Mouse (Mus musculus): Measurements from ENCODE around the gene Rgs2. TPM values are rescaled to one million over a fixed set of nuclear protein-coding genes. Genes with fewer than 3 reads are reported as not detected.

Gene Rgs2
- total RNA-seq, 1 experiment from 2014 or later = 123 TPM

DNA sequence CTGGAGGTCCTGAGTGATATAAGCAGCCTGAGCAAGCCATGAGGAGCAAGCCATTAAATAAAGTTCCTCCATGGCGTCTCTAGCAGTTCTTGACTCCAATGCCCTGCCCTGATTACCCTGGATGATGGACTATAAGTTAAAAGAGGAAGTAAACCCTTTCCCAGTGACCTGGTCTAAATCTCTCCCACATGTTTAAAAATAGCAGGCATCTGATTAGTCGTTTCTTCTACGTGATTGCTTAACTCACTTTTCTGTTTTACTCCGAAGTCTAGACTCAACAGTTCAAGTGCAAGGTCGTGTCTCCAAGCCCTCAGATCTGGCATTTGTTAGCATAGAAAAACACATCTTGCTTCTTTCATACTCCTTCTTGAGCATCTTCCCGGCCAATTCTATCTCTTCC, 15.2 kb downstream of the Rgs2 start:
- ATAC-seq (replicated peaks; ENCODE audit: low read depth, poor library complexity, severe bottlenecking) = peak; percentile 78

DNA sequence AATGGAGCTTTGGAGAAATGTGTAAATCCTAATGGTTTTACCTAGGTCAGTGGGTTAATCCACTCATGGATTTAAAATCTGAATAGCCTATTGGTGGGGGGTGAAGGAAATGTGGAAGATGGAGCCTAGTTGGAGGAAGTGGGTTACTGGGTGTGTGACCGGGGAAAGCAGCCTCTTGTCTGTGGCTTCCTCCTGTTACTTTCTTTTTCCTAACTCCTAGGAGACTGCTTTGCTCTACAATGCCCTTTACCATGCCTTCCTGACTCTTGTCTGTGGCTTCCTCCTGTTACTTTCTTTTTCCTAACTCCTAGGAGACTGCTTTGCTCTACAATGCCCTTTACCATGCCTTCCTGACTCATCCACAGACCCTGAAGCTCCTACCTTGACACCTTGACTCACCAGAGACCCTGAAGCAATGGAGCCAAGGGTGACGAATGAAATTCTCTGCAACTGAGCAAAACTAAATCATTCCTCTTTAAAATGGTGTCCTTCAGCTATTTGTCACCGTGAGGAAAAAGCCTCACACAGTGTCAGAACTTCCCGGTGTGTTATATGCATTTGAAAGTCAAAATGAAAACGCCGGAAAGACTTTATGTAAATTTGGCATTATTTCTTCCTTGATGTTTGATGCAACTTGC, 18.9 kb downstream of the Rgs2 start:
- peak; percentile 72 for ATAC-seq (replicated peaks; ENCODE audit: low read depth, poor library complexity, severe bottlenecking)

DNA sequence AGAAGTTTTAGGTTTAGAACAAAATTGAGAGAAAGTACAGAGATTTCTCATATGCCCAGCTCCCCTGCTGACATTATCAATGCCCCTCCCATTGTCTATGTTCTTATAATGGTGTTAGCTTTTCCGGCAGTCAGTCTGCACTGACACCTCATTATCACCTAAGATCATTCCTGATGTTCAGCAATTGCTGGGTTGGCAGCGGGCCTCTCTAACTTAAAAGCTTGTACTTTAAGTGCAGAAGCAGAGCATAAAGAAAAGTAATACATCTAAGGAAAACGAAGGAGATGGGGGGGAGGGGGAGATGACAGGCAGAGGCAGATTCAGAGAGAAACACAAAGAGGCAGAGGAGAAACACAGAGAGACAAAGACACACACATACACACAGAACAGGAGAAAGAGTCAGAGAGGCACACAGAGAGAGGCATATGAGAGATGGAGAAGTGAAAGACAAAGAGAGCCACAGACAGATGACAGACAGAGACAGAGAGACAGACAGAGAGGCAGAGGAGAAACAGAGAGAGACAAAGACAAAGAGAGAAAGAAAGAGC, 21.1 kb downstream of the Rgs2 start:
- ATAC-seq (replicated peaks; ENCODE audit: low read depth, poor library complexity, severe bottlenecking) = no peak

DNA sequence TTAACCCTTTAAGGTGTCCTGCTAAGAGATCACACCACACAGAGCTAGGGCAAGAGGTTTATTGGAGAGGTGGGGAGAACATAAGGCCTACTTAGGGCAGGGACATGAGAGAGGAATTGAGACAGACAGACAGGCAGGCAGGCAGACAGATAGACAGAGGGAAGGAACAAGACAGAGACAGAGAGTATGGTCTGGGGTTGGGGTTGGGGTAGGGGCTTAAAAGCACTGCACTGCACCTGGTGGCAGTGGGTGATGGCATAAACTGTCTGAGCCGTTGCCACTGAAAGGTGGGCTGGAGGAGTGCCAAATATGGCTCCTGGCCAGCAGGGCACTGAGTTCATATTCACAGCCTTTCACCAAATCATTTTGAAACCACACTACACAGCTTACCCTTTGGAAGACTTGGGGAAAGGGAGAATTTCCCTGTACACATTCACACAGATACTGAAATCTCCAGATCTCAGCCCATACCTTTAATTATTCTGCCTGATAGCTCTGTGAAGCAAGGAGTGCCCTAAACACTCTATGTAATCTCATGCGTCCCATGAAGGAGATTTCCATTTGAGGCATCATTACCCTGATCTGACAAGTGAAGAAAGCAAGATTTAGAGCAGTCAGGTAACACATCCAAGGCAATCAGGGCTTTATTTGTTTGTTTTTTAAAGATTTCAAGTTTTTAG, 21.7 kb downstream of the Rgs2 start:
- no peak for ATAC-seq (replicated peaks; ENCODE audit: low read depth, poor library complexity, severe bottlenecking)

DNA sequence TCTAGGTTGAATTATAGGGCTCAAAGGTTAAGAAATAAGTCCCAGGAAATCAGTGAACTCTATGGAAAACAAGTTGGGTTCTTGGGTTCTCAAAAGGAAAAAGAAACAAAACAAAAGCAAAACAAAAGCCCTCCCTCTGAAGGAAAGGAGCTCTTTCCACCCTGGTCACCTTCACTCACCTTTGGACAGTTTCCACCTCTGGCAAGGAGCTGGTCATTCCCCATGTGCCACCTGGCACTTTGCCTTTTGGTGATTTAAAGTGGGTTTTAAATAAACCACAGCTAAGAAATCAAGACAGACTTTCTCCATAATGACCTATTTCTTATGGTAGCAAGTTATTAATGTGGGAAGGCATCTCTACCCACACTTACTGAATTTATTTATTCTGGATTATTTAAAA, 23.1 kb downstream of the Rgs2 start:
- ATAC-seq (replicated peaks; ENCODE audit: low read depth, poor library complexity, severe bottlenecking) = no peak

DNA sequence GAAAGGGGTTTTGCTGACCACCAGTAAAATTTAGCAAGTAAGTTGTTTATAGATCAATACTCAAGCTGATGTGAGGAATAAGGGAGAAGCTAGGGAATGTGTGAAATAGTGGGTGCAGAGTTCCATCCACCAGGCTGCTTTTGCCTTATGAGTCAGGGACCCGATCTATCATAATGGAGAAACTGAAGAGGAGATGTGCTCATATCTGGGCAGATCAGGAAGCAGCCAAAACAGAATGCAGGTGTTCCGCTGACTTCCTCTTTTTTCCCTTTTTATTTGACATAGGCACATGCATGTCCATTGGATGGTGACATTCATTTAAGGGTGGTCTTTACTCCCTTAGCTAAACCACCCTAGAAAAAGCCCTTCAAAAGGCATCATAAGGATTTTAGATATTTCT, 29.3 kb downstream of the Rgs2 start:
- peak; percentile 73 for ATAC-seq (replicated peaks; ENCODE audit: low read depth, poor library complexity, severe bottlenecking)

DNA sequence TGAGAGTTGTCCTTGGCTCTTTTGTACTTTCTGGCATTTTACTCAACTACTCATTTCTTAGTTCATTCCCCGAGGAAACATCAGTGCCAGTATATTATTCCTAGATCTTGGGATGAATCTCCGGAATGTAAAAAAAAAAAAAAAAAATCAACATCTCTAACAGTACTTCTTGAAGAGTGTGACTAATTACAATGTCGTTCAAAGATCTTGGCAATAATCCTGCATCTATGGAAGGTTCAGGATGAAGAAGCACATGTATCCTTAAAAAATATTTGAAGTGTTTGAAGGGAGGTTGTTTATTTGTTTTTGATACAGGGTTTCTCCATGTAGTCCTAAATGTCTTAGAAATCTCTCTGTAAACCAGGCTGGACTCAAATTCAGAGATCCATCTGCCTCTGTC, 41.7 kb downstream of the Rgs2 start:
- no peak for ATAC-seq (replicated peaks; ENCODE audit: low read depth, poor library complexity, severe bottlenecking)

DNA sequence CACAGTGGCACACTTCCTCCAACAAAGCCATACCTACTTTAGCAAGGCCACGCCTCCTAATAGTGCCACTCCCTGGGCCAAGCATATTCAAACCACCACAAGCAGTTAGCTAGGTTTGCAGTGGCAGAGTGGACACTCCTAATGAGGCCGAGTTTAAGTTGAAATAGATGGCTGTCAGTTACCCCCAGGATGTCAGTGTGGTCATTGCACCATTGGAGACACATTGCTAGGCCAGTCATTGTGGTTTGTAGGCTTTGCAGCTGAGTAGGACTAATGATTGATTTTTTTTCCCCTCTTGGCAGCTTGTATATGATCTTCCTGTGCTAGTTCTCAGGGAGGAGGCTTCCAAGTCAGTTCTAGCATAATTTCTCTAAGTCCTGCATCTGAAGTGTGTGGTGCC, 43.6 kb downstream of the Rgs2 start:
- ATAC-seq (replicated peaks; ENCODE audit: low read depth, poor library complexity, severe bottlenecking) = no peak; the same call in 1 of the 2 replicates

DNA sequence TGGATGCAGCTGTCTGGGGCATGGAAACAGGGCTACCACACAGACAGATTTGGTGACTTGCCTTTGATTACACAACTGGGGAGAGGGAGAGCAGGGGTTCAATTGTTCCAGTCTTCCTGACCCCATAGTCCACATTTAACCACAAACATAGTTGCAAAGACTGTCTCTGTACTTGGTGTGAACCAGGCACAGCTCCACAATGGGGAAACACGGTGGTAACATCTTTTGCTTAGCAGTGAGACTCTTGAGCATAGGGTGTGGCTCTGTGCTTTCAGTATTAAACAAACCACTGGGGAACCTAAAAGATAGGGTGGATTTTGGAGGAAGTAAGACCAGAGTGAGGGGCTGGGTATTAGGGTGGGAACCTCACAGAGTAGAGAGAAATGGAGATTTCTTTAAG, 47.9 kb downstream of the Rgs2 start:
- ATAC-seq (replicated peaks; ENCODE audit: low read depth, poor library complexity, severe bottlenecking) = peak; percentile 84

DNA sequence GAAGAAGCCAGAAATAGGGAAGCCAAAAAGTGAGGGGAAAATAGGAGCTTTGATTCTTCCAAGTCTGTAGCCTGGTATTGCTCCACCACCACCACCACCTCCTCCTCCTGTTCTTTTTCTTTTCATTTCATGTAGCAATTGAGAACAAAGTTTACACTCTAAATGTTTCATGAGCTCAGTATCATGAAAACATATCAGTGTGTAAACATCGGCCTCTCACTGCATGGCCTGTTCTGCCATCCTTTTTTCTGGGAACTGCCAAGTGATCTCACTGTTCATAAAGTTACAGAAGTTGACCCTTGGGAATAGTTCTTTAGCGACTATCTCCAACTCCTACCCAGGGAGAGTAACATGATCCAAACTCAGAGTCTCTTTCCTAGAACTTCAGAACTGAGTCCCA, 51.1 kb downstream of the Rgs2 start:
- no peak for ATAC-seq (replicated peaks; ENCODE audit: low read depth, poor library complexity, severe bottlenecking)

Other genes with a start within 250 kb of the Rgs2 start
- 6.7 and 7.4 TPM in 2 replicates for gene Trove2, start 227.1 kb downstream of the Rgs2 start, total RNA-seq (2017)
- gene Uchl5, start 226.9 kb downstream of the Rgs2 start, total RNA-seq (2017) = 194 and 202 TPM in 2 replicates
- gene Rgs13, start 173.2 kb upstream of the Rgs2 start, total RNA-seq (2017) = not detected in 2 replicates
- gene Rgs1, start 245.1 kb upstream of the Rgs2 start, total RNA-seq (2017) = 575 and 670 TPM in 2 replicates

Measured in common myeloid progenitor, adult 5-6 weeks (primary cell).